Mouse (Mus musculus) lung, adult 2 months (tissue): Measurements from ENCODE around the gene Ascc1.
"Not testable (repeated sequence)": the region's sequence is repeated elsewhere in the genome, so short reads cannot be mapped to it uniquely, and the experiment has no call there.

Experiments used
- CTCF ChIP-seq: fragments of 200-500 bp; IDR thresholded peaks from 2 replicates; pipeline ENCODE4 v1.5.1; 2011; ENCODE audit warnings: mild to moderate bottlenecking, low read length, control low read depth; ENCODE audit not compliant: insufficient read depth
- POLR2A ChIP-seq: fragments of 200-500 bp; IDR thresholded peaks from 2 replicates; pipeline ENCODE4 v1.6.1; 2011; ENCODE audit warnings: low read depth, mild to moderate bottlenecking, control low read depth, low read length, borderline replicate concordance; ENCODE audit errors: extremely low read depth

GRCm38 (mm10) chr10:60001663-60002062 is 942 bp upstream of the Ascc1 start:
- not testable (repeated sequence) for TF ChIP-seq CTCF, POLR2A
